Mouse (Mus musculus) kidney, postnatal 10 days (tissue): ENCODE data around the gene Hmgxb4.

ENCODE experiments used
- DNase-seq: peaks from one replicate; pipeline ENCODE4 v3.0.0; 2021; ENCODE audit warnings: mixed read lengths

Hmgxb4 gene

DNA sequence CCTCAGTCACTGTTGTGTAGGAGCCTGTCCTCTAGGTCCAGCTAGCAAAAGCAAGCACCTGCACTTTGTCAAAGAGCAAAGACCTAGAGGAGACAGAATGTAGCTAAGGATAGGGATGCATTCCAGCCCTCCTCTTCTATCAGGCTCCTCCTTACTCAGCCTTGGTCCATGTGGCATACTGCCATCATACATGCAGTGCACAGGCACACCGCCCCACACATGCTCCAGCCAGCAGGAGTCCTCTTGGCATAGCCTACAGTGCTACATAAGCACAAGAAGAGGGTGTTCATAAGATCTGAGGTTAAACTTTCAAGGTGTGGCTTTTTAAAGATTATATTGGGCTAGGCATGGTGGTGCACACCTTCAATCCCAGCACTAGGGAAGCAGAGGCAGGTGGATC is 81.7 kb downstream of the Hmgxb4 start:
- DNase-seq = no peak

DNA sequence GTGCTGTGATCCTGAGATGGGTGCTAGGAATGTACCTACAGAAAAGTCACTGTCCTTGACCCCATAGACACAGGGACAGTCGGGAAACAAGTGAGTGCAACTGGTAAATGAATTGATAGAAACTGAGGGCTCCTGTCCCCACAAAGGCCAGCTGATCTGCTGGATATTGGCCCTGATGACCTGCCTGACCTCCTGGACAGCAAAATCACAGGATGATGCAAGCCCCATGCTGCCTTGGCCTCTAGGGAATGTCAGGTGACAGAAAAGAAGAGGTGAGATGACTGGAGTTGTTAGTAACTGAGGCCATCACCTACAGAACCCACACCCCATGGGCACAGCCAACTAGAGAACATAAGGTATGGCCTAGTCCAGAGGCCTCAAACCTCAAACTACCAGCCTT is 85.1 kb downstream of the Hmgxb4 start:
- no peak for DNase-seq

DNA sequence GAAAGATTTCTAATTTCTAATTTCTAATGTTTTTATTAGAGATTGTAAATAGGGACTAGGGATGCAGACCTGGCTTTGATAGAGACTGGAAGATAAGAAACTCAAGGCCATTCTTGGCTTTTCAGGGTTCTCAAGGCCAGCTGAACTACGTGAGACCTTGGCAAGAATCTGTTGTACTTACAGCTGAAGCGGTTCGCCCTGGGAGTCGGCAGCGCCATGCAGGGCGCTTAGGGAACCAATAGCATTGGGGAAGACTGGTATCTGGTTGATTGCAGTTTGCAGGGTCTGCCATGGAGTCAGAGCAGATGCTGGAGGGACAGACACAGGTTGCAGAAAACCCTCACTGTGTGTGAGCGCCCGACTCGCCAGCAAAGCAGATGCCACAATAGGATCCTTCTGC is 85.7 kb downstream of the Hmgxb4 start:
- DNase-seq = no peak
